Mouse (Mus musculus) ovary, postnatal 14 days (tissue): ENCODE measurements around the gene Tspan9.

ENCODE experiments used
- DNase-seq: peaks from one replicate; pipeline ENCODE4 v3.0.0; 2022; ENCODE audit warnings: low spot score

The Tspan9 gene

DNA sequence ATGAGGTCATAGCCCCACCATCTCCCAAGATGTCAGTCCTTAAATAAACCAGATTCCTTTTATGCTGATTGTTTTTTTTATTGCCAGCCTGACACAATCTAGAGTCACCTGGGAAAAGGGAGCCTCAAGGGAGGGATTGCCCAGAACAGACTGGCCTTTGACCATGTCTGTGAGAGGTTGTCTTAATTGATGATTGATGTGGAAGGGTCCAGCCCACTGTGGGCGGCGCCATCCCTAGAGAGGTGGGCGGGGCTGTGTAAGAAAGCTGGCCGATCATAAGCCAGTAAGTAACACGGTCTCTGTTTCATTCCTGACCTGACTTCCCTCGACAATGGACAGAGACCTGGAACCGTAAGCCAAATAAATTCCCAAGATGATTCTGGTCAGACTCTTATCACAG lies 124.3 kb downstream of the Tspan9 start:
- no peak for DNase-seq

DNA sequence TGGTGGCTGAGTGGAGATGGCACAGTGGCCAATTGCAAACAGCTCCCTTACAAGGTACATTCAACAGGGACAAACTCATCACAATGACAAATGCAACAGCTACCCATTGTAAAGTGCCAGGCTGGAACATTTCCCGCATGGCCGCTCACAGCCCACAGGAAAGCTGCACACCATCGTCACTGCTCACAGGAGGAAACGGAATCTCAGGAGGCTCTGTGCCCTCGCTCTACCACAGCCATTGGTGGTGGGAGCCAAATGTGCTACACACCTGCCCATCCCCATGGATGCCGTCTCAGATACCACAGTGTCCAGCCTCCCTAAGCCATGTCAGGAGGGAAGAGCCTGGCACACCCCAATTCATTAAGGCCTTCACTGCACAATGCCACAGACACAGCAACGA lies 128.1 kb downstream of the Tspan9 start:
- DNase-seq: no peak

DNA sequence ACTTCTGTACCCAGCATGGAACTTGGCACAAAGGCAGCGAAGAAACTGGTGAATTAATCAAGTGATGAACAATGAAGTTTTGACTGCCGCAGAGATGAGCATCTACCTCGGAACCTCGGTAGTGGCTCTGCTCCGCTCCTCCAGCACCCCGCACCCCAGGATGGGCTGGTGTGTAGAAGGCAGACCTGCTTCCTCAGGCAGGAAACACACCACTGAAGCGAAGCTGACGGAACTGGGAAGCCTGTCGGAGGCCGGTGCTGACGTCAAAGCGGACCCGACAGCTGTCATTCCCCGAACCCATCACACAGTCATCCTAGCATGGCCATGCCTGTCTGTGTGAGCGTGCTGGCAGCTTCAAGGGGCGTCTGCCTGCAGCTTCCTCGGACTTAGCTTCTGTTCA lies 131.6 kb downstream of the Tspan9 start:
- DNase-seq: no peak

DNA sequence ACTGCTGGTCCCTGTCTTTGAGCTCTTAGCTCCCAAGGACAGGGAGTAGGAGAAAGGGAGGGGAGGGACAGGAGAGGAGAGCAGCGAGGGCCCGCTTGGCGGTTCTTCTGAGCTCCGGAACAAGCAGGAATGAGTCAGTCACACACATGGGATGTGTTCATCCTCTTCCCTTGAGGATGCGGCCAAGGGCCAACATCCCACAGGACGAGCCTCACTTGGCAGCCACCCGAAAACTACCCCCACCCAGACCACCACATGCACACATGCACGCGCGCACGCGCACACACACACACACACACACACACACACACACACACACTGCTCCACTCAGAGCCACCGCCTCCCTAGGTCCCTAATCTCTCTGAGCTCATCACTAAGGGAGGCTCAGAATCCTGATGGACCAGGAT lies 132.3 kb downstream of the Tspan9 start:
- no peak for DNase-seq

DNA sequence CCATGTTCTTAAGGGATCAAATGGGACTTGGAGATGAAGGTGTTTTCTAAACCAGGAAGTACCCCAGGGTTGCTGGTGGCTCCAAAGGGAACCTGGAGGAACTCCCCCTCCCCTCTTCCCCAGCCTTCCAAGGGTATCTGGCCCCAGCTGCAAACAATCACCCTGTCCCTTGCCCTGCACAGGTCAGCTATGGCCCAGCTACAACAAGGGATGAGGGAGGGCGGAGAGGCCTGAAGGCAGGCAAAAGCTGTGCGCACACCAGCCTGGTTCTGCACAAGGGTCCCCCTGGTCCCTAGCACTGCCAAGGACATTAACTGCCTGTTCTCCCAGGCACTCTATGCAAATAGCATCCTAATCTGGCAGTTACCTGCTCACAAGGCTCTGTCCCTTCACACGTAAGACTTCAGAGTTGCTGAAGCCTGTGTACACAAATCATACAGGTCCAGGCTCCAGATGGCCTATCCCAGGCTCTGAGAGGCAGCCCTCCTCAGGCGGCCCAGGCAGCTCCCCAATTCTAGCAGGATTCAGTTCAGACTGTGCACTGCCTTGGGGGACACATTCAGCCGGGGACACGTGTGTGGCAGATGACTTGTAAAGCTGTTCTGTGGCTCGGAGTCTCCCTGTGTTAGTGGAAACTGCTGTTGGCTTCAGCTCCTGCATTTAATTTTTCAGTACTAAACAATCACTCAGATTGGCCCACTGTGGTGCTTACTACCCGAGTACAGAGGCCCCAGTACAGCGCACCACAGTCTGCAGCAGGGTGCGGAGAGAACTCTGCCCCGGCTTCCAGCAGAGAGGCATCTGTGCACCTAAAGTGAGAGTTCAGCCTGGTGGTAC lies 133.0 kb downstream of the Tspan9 start:
- DNase-seq: no peak

DNA sequence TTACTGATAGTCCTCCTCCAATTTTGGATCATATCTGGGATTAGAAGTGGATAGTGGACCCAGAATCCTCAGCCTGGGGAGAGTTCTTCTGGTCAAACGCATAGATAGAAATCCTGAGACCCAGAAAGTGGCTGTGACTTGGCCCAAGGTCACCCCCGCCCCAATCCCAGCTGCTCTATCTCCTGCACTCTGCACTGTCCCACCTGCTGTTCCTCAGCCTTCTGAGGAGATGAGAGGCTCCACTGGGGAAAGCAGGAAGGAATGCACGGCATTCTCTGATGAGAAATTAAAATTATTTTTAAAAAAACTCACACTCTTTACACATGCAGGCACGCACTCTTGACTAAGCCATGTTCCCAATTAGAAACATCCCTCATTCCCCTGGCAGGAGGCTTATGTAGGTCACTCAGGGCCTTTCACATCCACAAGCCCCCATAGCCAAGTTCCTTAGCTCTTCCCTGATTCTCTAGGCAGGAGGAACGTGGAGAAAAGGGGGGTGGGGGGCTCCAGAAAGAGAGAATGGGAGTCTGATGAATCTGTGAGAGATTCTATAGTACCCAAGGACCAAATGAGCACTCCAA lies 135.3 kb downstream of the Tspan9 start:
- no peak for DNase-seq

DNA sequence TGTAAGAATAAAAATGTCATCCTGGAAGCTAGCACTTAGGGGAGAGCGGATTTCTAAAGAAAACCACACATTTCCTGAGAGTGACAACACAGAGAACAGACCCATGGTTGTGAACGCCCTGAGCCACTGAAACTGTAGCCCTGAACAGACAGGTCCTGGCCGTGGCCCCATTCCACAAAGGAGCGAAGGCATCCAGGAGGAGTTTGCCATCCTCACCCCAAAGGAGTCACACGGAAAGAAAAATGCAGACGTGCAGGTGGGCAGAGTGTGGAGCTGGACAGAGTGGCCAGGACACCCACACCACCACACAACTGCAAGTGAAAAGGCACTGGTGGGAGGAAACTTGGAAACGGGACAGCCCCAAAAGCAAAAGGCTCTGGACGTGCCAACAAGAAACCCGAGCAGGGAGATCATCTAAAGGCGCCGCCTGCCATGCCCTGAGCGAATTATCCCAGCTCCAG lies 136.1 kb downstream of the Tspan9 start:
- no peak for DNase-seq

DNA sequence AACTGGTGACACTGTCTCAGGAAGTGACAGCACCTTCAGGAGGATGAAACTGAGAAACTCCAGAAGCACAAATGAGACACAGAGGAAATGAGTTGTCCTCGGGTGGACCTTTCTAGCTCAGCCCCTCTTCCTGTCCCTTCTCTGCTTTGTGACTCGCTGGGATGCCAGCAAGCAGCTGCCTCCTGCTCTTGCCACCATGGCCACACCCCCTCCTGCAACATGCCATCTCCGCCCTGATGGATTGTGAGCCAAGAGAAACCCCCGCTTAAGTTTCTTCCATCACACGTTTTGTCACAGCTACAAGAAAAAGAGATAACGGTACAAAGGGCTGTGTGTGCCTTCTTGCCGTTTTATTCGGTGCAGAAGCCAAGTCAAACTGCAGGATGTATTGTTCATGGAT lies 137.2 kb downstream of the Tspan9 start:
- no peak for DNase-seq

DNA sequence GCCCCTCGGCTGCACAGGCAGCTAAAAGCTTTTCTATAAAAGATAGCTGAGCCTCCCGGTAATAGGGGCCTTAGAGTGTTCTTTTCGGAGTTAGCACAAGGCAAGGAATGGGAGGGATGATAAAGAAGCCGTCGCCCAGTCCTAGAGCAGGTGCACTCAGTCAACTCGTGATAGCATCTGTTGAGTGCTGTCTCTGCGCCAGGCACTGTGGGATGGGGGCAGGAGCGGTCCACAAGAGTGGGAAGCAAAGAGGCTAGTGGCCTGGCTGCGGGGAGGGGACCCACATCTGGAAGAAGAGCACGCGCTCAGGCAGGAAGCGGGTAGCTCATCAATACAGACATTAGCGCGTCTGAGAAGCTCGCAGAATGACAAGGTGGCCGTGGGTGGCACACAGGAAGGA lies 138.8 kb downstream of the Tspan9 start:
- no peak for DNase-seq

DNA sequence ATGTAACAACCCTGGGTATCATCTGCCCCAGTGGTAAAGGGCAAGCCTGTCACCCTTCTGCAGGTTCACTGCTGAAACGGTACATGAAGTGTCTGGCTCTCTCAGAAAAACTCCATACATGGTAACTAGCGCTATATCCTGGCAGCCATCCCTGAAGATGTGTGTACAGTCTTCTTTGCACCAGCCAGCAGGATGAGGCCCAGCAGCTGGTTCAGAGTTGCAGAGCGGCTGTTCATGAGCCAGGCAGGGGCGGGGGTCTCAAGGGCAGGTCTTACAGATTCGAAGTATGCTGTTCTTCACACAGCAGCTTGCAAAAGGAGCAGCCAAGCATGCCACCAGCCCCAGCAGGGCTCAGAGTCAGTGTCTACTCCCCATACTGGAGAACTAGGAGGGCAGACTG lies 139.9 kb downstream of the Tspan9 start:
- no peak for DNase-seq

DNA sequence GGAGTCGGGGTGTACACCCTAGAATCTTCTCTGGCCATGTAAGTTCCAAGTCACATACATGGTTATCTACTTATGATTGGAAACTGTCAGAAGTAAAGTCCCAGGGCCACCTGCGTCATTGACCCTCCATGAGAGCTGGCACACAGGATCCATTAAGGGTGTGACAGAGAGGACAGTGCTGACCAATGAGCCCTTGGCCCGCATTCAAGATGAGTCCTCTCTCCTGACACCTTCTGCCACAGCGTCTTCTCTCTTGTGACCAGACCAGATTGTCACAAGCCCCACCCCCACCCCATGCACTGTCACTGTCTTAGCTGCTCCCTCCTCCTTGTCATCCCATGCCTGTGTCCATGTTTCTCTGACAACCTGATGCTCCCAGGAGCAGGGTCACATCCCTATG lies 140.7 kb downstream of the Tspan9 start:
- DNase-seq: no peak

DNA sequence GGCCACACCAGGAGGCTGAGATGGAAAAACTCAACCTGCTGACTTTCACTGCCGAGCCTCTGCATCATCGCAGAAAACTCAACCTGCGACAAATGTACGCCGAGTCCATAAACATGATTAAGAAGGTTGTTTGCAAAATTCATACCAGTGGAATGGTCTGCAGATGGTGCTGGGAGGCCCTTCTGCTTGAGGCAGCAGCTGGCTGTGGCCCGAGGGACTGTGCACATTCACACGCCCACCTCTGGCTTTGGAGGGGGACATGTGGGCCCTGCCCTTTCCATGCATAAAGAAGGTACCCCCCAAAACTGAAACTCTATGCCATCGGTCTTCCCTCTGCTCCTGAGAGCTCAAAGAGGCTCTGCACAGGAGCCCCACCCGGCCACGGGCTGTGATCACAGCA lies 141.3 kb downstream of the Tspan9 start:
- DNase-seq: no peak

DNA sequence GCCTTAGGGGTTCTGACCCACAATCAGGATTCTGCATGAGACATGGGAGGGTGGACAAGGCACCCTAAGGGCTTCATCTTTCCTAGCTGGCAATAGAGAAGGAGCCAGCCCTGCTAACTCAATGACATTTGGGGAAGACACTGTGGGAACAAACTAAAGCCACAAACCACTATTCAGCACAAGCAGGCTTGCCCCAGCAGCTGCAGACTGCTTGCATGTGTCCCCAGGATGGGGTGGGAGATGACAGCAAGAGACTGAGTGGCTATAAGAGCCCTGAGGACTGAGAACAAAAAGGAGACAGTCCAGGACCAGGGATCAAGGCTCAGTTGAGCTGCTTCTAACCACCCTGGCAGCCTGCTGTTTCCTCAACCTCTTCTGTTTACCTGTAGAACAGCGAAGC lies 141.8 kb downstream of the Tspan9 start:
- DNase-seq: no peak

DNA sequence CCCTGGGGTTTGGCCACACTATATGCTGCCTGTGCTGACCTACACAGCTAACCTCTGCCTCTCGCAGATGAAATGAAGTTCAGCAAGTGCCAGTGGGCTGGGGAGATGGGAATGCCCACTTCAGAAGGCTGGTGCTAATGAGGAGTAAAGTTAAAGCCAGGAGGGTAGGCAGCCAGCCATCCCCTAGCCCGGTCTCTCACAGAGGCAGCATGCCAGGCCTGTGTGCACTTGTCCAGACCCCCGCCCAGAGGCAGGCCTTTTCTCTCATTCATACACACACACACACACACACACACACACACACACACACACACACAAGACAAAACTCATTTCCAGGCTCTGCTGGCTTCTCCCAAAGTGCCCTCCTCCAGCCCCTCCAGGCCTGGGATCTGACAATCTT lies 142.6 kb downstream of the Tspan9 start:
- no peak for DNase-seq

DNA sequence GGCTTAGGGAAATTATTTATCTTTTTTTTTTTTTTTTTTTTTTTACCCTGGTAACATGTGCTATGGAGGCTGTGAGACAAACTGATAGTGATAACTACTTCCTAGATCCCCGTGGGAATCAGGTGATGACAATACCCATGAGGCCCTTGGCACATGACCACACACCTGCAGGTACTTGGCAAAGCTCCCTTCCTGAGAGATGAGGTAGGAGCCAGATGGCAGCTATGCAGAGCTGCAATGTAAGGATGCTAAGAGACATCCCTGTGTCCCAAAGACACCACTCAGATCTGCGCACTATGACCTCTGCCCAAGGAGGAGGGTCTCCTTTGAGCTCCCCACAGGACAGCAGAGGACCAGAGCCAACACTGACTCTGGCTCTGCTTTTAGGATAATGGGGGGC lies 144.3 kb downstream of the Tspan9 start:
- no peak for DNase-seq

DNA sequence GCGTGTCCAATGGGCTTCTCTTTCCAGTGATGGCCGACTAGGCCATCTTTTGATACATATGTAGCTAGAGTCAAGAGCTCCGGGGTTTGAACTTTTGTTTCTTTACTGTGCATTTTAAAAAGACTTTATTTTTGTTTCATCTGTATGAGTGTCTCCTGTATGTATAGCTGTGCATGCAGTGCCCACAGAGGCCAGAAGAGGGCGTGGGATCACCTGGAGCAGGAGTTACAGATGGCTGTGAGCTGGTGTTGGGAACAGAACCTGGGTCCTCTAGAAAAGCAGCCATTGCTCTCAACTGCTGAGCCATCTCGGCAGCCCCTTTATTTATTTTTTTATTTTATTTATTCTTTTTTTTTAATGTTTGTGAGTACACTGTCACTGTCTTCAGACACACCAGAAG lies 146.5 kb downstream of the Tspan9 start:
- DNase-seq: no peak

DNA sequence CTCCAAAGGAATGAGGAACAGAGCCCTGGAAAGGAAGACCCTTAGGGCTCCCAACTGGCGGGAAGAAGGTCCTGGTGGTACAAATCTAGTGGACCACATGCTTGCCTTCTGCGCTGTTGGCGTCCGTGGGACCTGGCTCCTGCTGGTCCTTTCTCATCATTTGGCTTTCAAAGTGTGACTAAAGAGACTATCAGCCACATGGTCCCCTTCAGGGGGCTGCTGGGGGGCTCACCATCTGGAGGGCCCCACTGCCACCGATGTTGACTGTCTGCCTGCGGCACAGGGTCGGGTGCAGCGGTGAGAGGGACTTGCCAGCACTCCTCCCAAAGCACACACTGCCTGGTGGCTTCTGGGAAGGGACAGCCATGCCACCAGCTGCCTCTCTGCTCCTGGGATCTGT lies 150.4 kb downstream of the Tspan9 start:
- no peak for DNase-seq

DNA sequence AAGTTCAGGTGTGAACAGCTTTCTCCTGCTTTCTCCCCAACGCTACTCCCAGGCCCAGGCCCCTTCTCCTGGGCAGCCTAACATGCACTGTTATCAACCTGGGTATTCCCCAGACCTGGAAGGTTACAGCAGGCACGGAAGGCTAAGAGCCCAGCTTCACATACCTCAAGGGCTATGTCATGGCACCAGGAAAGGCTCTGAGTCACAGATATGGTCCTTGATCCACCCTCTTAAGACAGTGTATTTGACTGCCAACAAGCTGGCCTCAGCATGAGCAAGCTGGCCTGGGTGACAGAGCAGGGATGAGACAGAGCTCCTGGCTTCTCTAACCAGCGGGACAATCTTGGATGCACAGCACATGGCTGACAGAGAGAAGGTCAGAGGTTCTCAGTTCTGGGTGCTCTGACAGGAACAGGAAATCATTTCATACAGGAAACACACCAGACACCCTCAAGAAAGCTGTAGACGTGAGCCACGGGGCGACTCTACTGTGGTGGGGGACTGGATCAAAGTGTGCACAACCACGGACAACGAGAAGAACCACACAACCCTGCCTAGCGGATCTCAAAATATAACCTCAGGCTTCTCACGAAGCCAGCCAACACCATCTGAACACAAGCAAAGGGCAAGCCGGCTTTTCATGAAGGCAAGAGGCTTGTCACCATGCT lies 151.8 kb downstream of the Tspan9 start:
- DNase-seq: no peak

DNA sequence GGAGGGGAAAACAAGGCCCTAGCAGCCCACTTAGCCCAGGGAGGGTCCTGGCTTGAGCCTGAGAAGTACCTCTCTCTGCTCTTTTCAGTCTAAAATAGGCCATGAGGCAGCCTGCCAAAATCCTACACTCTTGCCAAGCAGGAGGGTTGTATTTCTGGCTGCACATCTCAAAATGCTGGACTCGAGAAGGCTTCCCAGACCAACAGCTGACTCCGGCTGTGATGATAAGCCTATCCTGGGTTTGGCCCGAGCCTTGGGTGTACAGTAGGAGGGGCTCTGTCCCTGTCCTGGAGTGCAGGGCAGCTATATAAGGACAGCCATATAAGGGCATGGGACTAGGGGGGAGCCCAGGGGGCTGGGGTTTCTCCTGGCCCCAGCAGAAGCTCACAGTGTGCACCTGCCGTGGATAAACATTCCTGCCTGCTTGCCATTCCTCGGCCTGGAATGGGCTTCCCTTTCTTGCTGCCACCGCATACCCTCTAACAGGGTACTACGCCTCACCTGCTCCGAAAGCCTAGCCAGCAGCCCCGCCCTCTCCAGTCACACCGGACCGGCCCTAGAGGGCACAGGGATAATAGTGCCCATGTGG lies 153.7 kb downstream of the Tspan9 start:
- DNase-seq: peak; percentile 75

DNA sequence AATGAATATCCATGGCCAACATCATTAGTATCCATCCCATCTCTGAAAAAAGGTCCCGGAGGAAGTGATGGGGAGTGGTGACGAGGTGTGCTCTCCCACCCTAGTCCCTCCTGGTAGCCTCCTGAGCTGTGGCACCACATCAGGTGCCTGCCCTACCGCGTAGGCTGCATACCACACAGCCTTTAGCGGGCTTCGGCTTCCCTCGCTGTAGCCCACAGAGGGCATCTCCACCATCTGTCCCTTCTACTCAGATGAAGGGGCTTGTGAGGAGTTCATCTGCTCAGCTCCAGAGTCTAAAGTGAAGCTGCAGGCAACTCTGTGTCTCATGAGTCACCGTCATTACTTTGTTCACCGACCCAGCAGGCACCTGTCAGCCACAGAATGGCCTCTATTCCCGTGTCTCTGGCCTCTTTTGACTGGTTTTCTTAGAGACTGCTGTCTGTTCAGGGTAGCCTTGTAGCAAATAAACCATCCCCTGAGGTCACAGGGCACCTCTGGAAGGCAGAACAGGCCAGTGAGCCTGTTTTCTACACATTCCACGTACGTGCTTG lies 154.4 kb downstream of the Tspan9 start:
- DNase-seq: no peak

DNA sequence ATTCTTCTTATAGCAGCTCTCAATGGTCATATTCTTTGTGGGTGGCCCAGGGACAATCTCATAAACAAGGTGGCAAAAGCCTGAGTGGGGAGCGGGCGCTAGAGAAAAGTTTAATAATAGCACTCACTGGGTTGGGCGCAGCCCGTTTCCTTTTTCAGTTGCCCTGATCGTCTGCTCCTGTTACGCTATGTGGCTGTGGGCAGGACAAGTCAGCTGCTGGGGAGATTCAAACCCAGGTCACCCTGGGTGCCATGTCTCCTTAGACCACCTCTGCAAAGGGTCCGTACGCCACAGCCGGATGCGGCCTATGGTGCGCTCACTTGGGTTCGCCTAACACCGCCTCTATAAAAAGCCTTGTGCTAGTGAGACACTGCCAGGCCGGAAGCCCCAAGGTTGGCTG lies 156.0 kb downstream of the Tspan9 start:
- DNase-seq: no peak

DNA sequence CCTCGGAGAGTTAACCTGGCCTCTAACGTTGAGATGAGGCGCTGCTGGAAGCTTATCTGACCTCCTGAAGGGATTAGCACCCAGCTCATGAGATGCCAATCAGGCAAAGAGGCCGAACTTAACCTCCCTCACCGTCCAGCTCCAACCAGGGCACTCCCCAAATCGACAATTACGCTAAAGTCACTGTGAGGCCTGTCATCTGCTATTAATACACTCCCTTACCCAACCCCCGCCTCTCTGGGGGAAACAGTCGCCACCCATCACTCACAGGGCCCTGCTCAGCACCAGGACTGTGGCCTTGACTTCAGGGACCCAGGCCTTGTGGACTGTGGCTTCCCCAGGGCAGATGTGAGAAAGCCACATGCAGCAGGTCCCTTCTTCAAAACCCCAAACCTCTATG lies 157.0 kb downstream of the Tspan9 start:
- no peak for DNase-seq

DNA sequence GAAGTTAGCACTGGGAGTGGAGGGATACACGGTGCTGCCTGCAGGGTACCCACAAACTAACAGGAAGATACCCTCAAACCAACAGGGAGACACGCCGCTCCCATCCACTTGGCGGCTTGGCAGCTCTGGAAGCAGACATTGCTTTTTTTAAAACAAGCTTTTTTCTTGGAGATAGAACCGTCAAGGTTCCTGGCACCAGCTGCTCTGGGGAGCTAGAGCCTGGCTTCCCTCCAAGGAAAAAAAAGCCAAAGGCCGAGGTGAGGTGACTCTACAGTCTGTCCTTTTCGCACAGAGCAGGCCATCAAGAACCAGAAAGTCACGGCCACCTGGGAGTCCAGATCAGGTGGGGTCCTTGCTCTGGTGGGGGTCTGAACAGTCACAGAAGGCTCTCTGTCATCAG lies 162.2 kb downstream of the Tspan9 start:
- DNase-seq: peak; percentile 37
